Mouse (Mus musculus) cerebellum, adult 2 months (tissue): ENCODE results near the gene Clasp2. TPM values are rescaled to one million over a fixed set of nuclear protein-coding genes. Genes with fewer than 3 reads are reported as not detected.
"Not testable (repeated sequence)": the region's sequence is repeated elsewhere in the genome, so short reads cannot be mapped to it uniquely, and the experiment has no call there.

Experiments
- DNase-seq, 2 experiments: peaks; one replicate each; pipeline ENCODE4 v3.0.0; 2021
- H3K27ac ChIP-seq: fragments of 200-500 bp; 2 replicates; pipeline ENCODE4 v1.5.1; 2012; ENCODE audit warnings: low read length, control low read depth, inconsistent platforms; ENCODE audit not compliant: insufficient read depth
- H3K27me3 ChIP-seq: fragments of 200-500 bp; 2 replicates; pipeline ENCODE4 v1.6.1; 2012; ENCODE audit warnings: inconsistent platforms, mild to moderate bottlenecking, low read length, moderate library complexity; ENCODE audit not compliant: control insufficient read depth, insufficient read depth
- H3K4me1 ChIP-seq: fragments of 200-500 bp; 2 replicates; pipeline ENCODE4 v1.6.1; 2011; ENCODE audit warnings: low read length; ENCODE audit not compliant: control insufficient read depth, insufficient read depth
- H3K4me3 ChIP-seq: fragments of 200-500 bp; replicated peaks from 2 replicates; pipeline ENCODE3; 2011; ENCODE audit warnings: mild to moderate bottlenecking, low read depth, low read length, control low read depth; ENCODE audit not compliant: insufficient read depth
- CTCF ChIP-seq: fragments of 200-500 bp; IDR thresholded peaks from 2 replicates; pipeline ENCODE4 v1.5.1; 2011; ENCODE audit warnings: low read depth, mild to moderate bottlenecking, control low read depth, low read length, moderate library complexity, borderline replicate concordance; ENCODE audit not compliant: insufficient read depth
- POLR2A ChIP-seq: fragments of 200-500 bp; IDR thresholded peaks from 2 replicates; pipeline ENCODE4 v1.6.1; 2011; ENCODE audit warnings: low read length, control low read depth, borderline replicate concordance; ENCODE audit not compliant: insufficient read depth
- WGBS: fragments of 180-500 bp; shearing (Covaris S2); methylation state at CpG from one replicate; pipeline ENCODE4 v1.1.7; 2018; 5-methylcytosine and 5-hydroxymethylcytosine counted together
- polyA plus RNA-seq: library from polyadenylated mRNA; depleted of rRNA; stranded (reverse); fragments of >200 nt; gene quantifications from 2 replicates; pipeline ENCODE4 v1.2.3, GENCODE M21; 2012

The Clasp2 gene
- polyA plus RNA-seq, 1 experiment: 145 TPM

DNA sequence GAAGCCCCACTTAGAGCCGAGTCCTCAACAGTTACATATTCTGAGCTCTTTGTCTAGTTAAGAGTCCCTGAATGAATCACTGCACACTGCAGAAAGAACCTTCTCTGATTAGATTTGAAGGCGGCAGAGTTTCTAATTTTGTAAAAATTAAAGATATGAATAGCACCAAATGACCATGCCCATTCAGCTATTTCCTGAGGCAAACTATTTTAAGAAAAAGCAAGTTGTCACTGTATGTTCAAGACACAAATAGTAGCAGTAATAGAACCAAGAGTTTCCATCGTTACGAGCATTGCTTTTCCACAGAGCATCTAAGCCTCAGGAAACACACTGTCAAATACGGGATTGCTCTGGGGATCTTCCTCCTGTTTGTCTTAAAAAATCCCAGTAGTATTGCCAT is 126.7 kb downstream of the Clasp2 start:
- Histone ChIP-seq H3K4me1 (no peaks in the 10 kb centered on the region), H3K27me3 (no peaks in the 10 kb centered on the region), H3K4me3 (no peak overlapping the region), H3K27ac (no peak overlapping the region)
- 89% methylated on average over 5 of the region's 5 CpGs for WGBS
- DNase-seq: no peak
- TF ChIP-seq CTCF (no peak), POLR2A (no peak)

DNA sequence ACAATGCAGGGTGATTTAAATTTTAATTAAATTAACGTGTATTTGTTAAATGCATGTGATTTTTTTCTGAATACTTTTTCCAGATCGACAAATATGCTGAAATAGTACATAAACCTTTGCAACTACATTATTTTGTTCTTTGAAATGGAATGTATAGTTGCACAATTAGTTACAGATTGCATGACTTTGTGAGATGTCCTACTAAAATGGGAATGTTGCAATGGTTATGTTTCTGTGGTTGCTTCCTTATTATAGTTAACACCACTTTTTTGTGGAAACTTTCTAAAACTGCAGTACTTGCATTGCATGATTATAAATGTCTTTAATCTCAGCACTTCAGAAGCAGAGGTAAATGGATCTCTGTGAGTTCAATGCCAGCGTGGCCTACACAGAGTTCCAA is 153.6 kb downstream of the Clasp2 start:
- 97% methylated on average over 3 of the region's 3 CpGs for WGBS
- no peak for DNase-seq
- no peaks in the 10 kb centered on the region for H3K27me3 ChIP-seq
- no peak overlapping the region for H3K27ac ChIP-seq
- H3K4me1 ChIP-seq: no peaks in the 10 kb centered on the region
- no peak for TF ChIP-seq CTCF
- TF ChIP-seq POLR2A: no peak
- H3K4me3 ChIP-seq: no peak overlapping the region

DNA sequence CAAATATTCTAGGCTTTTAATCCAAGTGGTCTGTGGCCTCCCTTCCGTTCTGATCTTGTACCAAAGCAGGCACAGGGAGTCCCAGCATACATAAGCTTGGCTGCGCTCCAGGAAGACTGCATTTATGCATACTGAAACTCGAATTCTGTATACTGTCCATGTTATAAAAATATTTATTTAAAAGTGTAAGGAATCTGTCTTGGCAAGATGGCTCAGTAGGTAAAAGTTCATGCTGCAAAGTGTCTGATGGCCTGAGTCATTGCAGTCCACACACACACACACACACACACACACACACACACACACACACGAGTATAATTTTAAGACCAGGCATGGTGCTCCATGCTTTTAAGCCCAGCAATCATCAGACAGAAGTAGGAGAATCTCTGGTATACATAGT is 161.9 kb downstream of the Clasp2 start:
- Histone ChIP-seq H3K27me3 (no peaks in the 10 kb centered on the region), H3K4me3 (no peak overlapping the region), H3K27ac (no peak overlapping the region), H3K4me1 (no peaks in the 10 kb centered on the region)
- WGBS: 72% methylated on average over 4 of the region's 4 CpGs
- DNase-seq: no peak
- TF ChIP-seq POLR2A (no peak), CTCF (no peak)

DNA sequence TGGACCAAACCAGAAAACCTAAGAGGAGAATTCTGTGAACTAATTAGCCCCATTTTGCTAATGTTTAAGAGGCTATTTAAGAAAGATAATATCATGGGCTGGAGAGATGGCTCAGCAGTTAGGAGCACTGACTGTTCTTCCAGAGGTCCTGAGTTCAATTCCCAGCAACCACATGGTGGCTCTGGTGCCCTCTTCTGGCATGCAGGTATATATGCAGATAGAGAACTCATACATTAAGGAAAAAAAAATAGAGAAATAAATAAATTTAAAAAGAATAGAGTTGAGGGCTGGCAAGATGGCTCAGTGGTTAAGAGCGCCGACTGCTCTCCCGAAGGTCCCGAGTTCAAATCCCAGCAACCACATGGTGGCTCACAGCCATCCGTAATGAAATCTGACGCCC is 163.0 kb downstream of the Clasp2 start:
- H3K27me3 ChIP-seq, H3K27ac ChIP-seq, H3K4me1 ChIP-seq, DNase-seq, H3K4me3 ChIP-seq: not testable (repeated sequence)
- 97% methylated on average over 6 of the region's 6 CpGs for WGBS
- peak; percentile 5; the same call in 1 of the 2 replicates for TF ChIP-seq CTCF

DNA sequence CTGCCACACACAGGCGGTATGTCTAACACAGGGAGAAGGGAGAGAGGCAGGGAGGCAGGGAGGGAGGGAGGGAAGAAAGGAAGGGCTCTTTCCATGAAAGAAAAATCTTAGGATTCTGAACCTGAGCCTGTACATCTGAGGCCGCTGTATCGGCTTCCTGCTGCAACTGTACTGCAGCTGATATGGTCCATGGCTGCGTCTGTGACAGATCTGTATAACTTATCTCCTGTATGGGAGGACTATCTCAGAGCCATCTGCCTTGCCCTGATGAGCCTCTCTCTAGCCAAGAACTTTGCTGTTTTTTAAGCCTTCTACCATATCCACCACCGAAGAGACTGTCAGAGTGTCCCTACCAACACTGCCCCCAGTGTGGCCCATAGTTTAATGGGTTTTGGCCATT is 174.5 kb downstream of the Clasp2 start:
- H3K4me3 ChIP-seq: no peak overlapping the region
- TF ChIP-seq POLR2A (no peak), CTCF (no peak)
- no peaks in the 10 kb centered on the region for H3K27me3 ChIP-seq
- WGBS: 92% methylated on average over 5 of the region's 5 CpGs
- H3K4me1 ChIP-seq: no peaks in the 10 kb centered on the region
- no peak for DNase-seq
- no peak overlapping the region for H3K27ac ChIP-seq

DNA sequence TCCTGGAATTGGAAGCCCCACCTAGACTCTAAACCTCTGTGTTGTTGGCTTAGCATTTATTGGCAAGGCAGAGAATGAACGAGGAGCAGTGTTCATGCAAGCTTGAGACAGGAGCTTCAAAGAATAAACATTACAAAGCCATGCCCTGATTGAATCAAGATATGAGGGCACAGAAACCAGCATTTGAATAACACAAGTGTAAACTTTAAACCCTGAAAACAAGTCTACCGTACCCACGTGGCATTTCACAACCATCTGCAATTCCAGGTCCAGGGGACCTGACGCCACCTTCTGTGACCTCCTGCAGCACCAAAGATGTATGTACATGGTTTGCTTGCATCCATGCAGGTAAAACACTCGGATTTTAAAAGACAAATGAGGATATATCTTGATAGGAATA is 181.4 kb downstream of the Clasp2 start:
- no peak for DNase-seq
- no peak overlapping the region for H3K27ac ChIP-seq
- H3K4me3 ChIP-seq: no peak overlapping the region
- no peak for TF ChIP-seq POLR2A
- no peak for TF ChIP-seq CTCF
- no peaks in the 10 kb centered on the region for H3K4me1 ChIP-seq
- no peaks in the 10 kb centered on the region for H3K27me3 ChIP-seq
- WGBS: 97% methylated on average over 5 of the region's 5 CpGs

DNA sequence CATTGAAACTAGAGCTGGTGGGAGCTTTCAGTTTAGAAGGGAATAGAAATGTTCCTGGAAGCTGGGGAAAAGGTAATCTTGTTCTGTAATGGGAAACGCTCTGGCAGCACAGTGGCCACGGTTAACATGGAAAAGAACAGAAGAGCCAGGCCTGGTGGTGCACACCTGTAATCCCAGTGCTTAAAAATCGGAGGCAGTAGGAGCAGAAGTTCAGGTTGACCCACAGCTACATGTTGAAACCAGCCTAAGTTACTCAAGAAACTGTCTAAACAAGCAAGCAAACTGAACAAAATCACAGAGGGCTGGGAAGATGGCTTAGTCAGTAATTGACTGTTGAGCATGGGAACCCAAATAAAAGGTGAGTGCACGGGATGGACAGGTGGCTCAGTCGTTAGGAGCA is 183.6 kb downstream of the Clasp2 start:
- Histone ChIP-seq H3K4me1 (no peaks in the 10 kb centered on the region), H3K27ac (no peak overlapping the region), H3K4me3 (no peak overlapping the region), H3K27me3 (no peaks in the 10 kb centered on the region)
- TF ChIP-seq POLR2A (no peak), CTCF (no peak)
- 94% methylated on average over 5 of the region's 5 CpGs for WGBS
- no peak for DNase-seq

DNA sequence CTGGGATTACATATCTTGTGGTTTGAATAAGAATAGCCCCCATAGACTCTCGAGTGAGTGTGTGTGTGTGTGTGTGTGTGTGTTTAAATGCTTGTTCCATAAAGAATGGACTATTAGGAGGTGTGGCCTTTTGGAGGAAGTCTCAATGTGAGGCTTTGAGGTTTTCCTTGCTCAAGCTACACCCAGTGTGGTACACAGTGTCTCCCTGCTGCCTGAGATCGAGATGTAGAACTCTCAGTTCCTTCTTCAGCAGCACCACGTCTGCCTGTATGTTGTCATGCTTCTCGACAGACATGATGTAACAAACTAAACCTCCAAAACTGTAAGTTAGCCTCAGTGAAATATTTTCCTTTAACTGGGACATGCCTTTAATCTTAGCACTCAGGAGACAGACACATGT is 187.3 kb downstream of the Clasp2 start:
- Histone ChIP-seq H3K27me3 (no peaks in the 10 kb centered on the region), H3K4me3 (no peak overlapping the region), H3K4me1 (no peaks in the 10 kb centered on the region), H3K27ac (no peak overlapping the region)
- TF ChIP-seq POLR2A (no peak), CTCF (no peak)
- DNase-seq: no peak
- WGBS: 84% methylated on average over 4 of the region's 4 CpGs
